Mouse (Mus musculus): ENCODE measurements around the gene Gm28051.

Gm28051 gene

DNA sequence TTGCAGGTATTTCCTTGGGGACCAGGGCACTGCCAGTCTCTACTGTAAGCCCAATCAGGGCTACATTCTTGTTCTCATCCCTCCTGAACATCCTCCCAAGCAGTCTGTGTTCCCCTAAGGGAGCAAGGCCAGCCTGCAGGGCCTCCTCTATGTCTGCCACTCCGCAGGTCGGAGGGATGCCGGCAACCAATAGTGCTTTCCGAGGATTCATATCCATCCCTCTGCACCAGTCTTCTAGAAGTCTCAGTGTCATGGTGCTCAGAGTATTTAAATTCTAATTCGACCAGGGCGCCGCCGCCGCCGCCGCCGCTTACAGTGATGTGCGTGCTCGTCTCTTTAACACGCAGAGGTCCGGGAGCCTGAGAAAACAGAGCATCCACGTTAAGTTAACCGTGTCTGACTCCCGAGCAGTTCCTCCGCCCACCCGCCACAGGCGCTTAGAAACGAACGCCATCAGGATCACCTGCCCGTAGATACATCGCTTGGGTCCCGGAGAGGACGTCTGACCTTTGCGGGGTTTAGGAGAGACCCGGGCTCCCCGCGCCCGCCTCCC is 14.5 kb downstream of the Gm28051 start:
- DNase-seq (ENCODE audit: low read depth, low spot score): no peak

- DNase-seq (ENCODE audit: low read depth, low spot score): no peak
Observed at GRCm38 (mm10) chr12:102742056-102742455, 15.5 kb downstream of the Gm28051 start.

GRCm38 (mm10) chr12:102740285-102740684 is 17.3 kb downstream of the Gm28051 start:
- DNase-seq (ENCODE audit: low read depth, low spot score): no peak

DNA sequence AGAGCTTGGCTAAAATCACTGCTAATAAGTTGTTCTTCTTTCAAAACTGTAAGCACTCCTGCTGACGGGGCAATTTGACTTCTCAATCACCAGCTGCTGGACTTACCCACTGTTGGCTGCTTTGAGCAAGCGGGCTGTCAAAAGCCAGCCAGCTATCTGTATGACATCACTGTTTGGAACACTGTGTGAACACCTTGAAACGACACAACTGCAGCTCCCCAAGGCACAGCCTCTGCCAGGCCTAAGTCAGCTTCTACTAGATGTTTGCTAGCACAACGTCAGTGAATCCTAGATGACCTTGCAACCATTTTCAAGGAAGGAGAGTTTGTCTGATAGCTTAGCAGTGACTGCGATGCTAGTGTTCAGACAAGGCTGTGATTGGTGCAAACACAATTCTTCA is 18.5 kb downstream of the Gm28051 start:
- DNase-seq (ENCODE audit: low read depth, low spot score): no peak

DNA sequence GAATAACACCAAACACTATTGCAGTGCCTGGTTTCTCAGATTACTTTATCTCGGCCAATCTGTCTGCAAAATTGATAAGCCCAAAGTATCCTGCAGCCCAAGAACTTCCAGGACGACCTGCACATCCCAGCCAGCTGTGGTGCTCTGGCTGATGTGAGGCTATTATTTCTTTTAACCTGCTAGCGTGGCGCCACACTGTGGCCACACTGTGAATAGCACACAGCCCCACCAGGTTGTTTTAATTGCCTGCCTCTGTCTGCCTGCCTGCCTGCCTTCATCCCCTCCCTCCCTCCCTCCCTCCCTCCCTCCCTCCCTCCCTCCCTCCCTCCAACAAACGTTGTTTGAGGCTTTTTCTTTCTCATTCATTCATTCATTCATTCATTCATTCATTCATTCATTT is 24.2 kb downstream of the Gm28051 start:
- DNase-seq (ENCODE audit: low read depth, low spot score): peak; percentile 87

DNA sequence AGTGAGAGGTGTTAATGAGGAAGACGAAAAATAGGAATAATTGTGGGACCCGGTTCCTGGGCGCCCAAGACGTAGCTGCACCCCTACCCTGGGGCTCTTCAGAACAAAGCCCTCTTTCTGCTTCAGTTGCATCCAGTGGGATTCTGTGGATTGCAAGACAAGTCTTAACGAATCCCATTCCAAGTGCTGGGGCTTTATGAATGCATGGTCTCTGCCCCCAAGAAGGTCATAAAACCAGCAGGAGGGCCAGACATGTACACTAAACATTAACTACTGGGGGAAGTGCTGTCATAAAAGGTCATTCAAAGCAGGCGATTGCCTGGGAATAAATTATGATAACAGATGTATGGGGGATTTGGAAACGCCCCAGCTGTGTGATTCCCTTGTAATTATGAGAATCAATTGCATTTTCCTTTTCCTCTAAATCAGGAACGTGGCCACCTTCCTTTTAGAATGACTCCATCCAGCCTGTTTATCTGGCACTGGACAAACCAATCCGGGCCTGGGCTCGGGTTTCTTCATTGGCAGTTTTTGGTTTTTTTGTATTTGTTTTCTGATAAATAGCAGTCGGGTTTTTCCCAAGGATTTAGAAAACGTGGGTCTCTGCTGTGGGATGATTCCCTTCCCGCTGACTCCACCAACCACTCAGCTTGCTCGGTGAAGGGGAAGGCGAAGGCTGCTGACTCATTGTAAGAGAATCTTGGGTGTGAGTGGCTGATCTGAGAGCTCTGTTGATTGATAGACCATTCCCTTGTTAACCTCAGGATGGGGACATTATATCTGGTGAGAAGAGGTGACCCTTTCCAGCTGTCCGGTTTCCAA is 26.6 kb downstream of the Gm28051 start:
- peak; percentile 81 for DNase-seq (ENCODE audit: low read depth, low spot score)

DNA sequence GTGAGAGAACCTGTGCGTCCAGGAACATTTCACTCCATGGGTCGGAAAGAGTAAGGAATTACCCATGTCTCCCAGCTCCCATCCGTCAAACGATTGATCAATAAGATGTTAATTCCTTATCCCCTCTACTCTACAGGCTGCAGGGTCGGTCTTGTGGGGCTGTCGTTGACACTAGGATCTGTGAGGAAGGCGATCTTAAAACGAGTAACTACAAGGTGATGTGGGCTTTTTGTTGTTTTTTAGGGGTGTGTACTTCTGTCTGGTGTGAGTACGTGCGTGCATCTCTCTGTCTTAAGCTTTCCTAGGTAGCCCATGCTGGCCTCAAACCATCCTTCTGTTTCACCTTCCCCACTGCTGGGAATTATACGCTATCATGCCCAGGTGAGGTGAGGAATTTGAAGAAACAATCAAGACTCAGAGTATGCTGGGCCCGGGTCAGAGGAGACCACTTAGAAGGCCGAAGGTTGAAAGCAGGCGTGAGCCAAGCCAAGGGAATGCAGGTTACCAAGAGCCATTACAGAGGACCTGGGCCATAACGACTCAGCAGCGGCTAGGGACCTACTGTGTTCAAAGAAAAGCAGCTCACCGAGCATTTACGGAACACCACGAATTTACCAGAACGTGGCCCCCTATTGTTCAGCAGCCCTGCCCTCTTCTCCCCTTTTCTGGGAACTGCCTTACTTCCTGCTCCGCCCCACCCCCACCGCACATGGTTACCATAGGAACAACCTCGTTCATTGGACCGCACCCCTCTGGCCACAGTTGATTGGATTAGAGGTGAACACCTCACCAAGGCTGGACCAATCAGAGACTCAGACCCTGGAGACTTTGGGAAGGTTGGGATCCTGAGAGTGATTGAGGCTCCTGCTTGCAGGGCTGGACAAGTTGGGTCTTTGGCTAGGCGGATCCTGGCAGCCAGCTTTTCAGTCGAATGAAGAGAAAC is 27.4 kb downstream of the Gm28051 start:
- DNase-seq (ENCODE audit: low read depth, low spot score): peak; percentile 100

DNA sequence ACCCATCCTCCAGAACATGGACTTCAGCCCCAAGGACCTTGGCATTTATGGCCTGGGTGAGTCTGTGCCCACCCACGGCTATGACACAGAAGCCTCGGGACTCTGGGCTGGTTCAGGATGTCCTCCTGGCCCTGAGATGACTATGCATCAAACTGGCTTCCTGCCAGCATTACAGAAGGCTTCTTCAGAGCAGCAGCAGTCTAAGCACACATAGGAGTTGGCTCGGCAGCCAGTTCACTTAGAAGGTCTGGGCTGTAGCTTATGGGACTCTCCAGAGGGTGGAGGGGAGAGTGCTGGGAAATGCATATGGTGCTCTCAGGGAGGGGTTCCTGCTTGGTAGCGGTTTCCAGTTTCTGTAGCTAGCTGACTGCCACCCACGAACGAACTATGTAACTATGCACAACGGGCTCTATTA is 31.8 kb downstream of the Gm28051 start:
- DNase-seq (ENCODE audit: low read depth, low spot score): no peak

DNA sequence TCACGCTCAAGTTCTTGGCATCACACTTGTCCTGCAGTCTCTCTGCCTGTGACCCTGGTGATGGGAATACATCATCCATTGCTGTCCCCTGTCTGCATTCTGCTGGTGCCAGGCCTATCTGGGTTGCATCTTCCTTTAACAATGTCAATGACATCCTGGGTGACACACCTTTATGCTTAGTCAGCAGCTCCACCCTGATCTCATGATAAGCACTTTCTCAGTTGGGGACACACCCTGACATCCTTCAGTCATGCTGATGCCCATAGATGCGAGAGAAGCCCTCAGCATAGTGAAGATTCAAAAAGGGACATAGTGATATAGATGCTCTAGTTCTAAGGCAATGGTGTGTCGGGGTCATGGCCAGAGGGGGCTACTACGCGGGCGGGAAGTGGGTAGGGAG is 32.4 kb downstream of the Gm28051 start:
- no peak for DNase-seq (ENCODE audit: low read depth, low spot score)

DNA sequence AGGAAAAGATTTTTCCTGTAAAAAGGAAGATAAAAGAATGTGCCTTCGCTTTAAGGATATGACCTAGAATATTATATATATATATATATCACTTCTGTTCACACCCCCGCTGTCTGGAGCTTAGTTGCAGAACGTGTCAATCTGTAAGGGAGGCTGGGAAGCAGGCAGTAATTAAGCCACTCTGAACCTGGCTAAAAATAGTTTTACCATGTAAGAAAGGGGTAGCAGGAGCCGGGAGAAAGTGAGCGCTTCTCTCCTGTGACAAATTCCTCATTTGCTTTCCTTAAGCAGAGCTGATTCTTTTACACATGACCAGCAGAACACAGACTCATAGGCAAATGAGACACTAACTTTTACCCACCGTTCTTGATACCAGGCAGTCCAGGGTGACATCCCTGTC is 33.7 kb downstream of the Gm28051 start:
- DNase-seq (ENCODE audit: low read depth, low spot score): no peak

- DNase-seq (ENCODE audit: low read depth, low spot score): peak; percentile 59
Observed at GRCm38 (mm10) chr12:102722966-102723365, 34.6 kb downstream of the Gm28051 start.

- no peak for DNase-seq (ENCODE audit: low read depth, low spot score)
Observed at GRCm38 (mm10) chr12:102722451-102722850, 35.1 kb downstream of the Gm28051 start.

DNA sequence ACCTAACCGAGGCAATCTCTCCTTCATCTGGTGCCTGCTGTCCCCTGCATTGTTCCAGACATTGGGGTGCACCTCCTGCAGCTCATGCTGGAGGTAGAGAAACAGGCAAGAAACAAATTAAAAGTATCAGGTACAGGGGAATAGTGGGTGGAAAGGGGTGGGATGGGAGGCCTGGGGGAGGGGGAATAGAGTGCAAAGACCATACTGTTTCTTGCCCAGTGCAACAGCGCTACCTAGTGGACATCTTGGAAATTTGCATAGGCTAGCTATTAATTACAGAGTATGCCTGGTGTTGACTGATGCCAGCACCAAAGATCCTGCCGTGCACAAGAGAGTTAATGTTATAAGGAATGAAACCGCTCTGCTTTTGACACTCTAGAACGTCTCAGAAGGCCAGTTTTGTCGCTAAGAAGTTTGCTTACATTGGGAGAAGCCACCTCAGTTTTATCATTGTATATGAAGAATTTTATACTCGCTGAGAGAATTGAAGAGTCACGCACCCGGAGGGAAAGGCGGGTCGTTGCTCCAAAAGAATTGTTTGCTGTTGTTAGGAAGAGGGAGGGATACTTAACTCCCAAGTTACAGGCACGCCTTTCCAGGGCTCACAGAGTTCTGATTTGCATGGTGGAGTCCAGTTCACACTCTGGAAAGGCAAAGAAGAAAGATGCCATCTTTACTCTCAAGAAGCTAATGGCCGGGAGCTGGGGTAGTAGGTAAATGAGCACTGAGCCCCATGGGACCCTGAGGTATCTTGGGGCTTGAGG is 37.8 kb downstream of the Gm28051 start:
- DNase-seq (ENCODE audit: low read depth, low spot score): peak; percentile 90

GRCm38 (mm10) chr12:102714654-102715395 is 42.7 kb downstream of the Gm28051 start:
- peak; percentile 52 for DNase-seq (ENCODE audit: low read depth, low spot score)

GRCm38 (mm10) chr12:102714116-102714515 is 43.4 kb downstream of the Gm28051 start:
- DNase-seq (ENCODE audit: low read depth, low spot score): peak; percentile 96

- peak; percentile 31 for DNase-seq (ENCODE audit: low read depth, low spot score)
Observed at GRCm38 (mm10) chr12:102713153-102713865, 44.3 kb downstream of the Gm28051 start.

DNA sequence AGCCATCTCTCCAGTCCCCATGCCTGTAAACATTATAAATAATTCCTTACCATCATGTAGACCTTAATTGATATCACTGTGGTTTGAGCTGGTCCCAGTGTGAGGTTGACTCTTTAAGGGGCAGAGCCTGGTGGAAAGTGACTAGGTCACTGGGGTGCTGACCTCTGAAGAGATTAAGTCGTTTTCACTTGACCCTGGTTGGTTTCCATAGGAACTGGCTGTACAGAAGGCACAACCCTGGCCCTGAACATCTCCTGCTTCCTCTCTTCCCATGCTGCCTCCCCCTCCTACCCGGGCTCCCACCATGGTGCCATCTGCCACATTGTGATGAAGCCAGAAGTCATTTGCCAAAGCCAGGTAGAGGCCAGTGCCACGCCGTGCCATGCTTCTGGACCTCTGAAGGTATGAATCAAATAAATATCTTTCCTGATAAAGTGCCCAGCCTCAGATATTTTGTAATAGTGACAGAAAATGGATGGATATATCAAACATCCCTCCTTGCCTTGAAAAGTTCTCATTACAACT is 46.7 kb downstream of the Gm28051 start:
- DNase-seq (ENCODE audit: low read depth, low spot score): peak; percentile 70

GRCm38 (mm10) chr12:102709896-102710295 is 47.7 kb downstream of the Gm28051 start:
- DNase-seq (ENCODE audit: low read depth, low spot score): peak; percentile 79

- no peak for DNase-seq (ENCODE audit: low read depth, low spot score)
Observed at GRCm38 (mm10) chr12:102708220-102708619, 49.3 kb downstream of the Gm28051 start.

Data from R1 (cell line).